Mouse (Mus musculus) limb, embryonic 12.5 days (tissue): ENCODE measurements around the gene Katnb1. TPM values are rescaled to one million over a fixed set of nuclear protein-coding genes. Genes with fewer than 3 reads are reported as not detected.

Experiments used
- ATAC-seq: fragments of 200-750 bp; cut with Nextera tagmentation; 2 replicates; pipeline ENCODE4 v1.8.0; 2017; ENCODE audit warnings: low read depth, moderate TSS enrichment; ENCODE audit not compliant: insufficient number of reproducible peaks, insufficient read depth, low FRiP score, low TSS enrichment
- H3K27ac ChIP-seq: fragments of 300-500 bp; sonication (generic); 2 replicates; pipeline ENCODE4 v1.5.1; 2016; ENCODE audit warnings: mild to moderate bottlenecking, moderate library complexity
- H3K27me3 ChIP-seq: fragments of 300-500 bp; sonication (generic); 2 replicates; pipeline ENCODE4 v1.6.1; 2016; ENCODE audit warnings: mild to moderate bottlenecking, moderate library complexity
- H3K36me3 ChIP-seq: fragments of 300-500 bp; sonication (generic); 2 replicates; pipeline ENCODE4 v1.6.1; 2016; ENCODE audit warnings: mild to moderate bottlenecking, moderate library complexity
- H3K4me1 ChIP-seq: fragments of 300-500 bp; sonication (generic); replicated peaks from 2 replicates; pipeline ENCODE4 v1.6.1; 2016
- H3K4me2 ChIP-seq: fragments of 300-500 bp; sonication (generic); 2 replicates; pipeline ENCODE4 v1.6.1; 2016; ENCODE audit warnings: mild to moderate bottlenecking, moderate library complexity
- H3K4me3 ChIP-seq: fragments of 300-500 bp; sonication (generic); replicated peaks from 2 replicates; pipeline ENCODE4 v1.5.1; 2016; ENCODE audit warnings: mild to moderate bottlenecking
- H3K9ac ChIP-seq: fragments of 300-500 bp; sonication (generic); replicated peaks from 2 replicates; pipeline ENCODE4 v1.6.1; 2016; ENCODE audit warnings: mild to moderate bottlenecking, moderate library complexity
- H3K9me3 ChIP-seq: fragments of 300-500 bp; sonication (generic); 2 replicates; pipeline ENCODE4 v1.6.1; 2016; ENCODE audit warnings: mild to moderate bottlenecking, moderate library complexity
- WGBS: fragments of 180-500 bp; shearing (Covaris S2); methylation state at CpG from one replicate; pipeline ENCODE4 v1.1.7; 2016; 5-methylcytosine and 5-hydroxymethylcytosine counted together
- polyA plus RNA-seq: library from polyadenylated mRNA; unstranded; fragments of >200 nt; fragmentation: Nextera tagmentation; extraction: Ambion mirVana; gene quantifications from 2 replicates; pipeline ENCODE4 v1.2.1, GENCODE M21; 2016

Katnb1 gene
- polyA plus RNA-seq: 26.7 and 27.6 TPM in 2 replicates

DNA sequence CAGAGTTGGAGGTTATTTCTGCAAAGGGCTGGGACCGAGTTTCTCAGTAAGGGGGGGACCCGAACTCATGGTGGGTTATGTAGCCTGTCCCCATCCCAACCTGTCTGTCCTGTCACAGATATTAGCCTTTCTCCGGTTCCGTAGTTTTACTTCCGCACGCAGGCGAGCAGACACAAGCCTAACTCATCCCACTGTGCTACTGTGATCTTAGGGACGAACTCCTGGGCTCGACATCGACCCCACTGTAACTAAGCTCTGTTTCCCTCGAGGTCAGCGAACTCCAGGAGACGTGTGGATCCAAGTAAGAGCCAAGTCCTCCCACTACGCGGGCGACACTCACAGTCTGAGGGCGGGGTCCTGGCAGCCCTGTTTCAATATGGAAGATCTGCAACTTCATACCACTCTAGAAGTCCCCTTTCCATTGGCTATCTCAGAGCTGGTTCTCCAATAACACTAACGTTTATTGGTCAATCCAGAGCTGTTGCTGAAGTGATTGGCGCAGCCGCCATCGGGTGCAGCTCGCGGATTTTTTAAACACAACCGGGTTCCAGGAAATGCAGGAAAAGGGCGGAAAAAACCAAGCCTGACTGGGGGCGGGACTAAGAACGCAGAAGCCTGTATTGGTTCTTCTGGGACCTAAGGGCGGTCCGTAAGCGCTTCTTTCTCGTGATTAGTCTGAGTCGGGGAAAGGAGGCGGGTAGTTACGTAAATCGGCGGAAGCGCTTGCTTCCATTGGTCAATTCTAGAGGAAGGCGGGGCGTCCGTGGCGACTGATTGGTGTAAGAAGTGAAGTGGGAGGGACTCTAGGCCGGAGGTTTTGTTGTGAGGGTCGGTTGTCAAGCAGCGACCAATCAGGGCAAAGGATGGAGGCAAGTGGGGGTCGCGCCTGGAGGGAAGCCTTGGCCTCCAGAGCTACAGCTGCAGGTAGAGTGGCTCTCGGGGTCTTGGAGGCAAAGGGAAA lies at the start of gene Katnb1:
TSS of gene Katnb1 (plus strand) at position 806 of the 961 bp plus-strand sequence.
- under 1% methylated on average over 47 of the region's 47 CpGs for WGBS
- peaks cover 26% of the 10 kb centered on the region for H3K36me3 ChIP-seq

GRCm38 (mm10) chr8:95037106-95037925 lies 43.7 kb upstream of the Katnb1 start:
- Histone ChIP-seq H3K9ac (no peak overlapping the region), H3K27ac (0 out of 2 replicates have a peak overlapping the region, but pooled peaks have one; percentile 2), H3K4me2 (no peak overlapping the region), H3K36me3 (no peaks in the 10 kb centered on the region), H3K9me3 (no peaks in the 10 kb centered on the region), H3K4me3 (no peak overlapping the region), H3K27me3 (0 out of 2 replicates have a peak, but pooled peaks cover 2% of the 10 kb centered on the region), H3K4me1 (0 out of 2 replicates have a peak, but pooled peaks cover 5% of the 10 kb centered on the region)
- 66% methylated on average over 7 of the region's 7 CpGs for WGBS
- ATAC-seq: no peak; the same call in 1 of the 2 replicates

More for the DNA sequence above, at the start of gene Katnb1:
- H3K9me3 ChIP-seq: no peaks in the 10 kb centered on the region
- peaks cover 3% of the 10 kb centered on the region; the same call in 1 of the 2 replicates for H3K27me3 ChIP-seq
- ATAC-seq: peak; percentile 97
- H3K4me1 ChIP-seq: peaks cover 10% of the 10 kb centered on the region
- peak within 1 kb of the TSS; percentile 82 for H3K9ac ChIP-seq
- peak within 1 kb of the TSS; percentile 86 for H3K27ac ChIP-seq
- peak within 1 kb of the TSS; percentile 78 for H3K4me3 ChIP-seq
- H3K4me2 ChIP-seq: peak within 1 kb of the TSS; percentile 91

DNA sequence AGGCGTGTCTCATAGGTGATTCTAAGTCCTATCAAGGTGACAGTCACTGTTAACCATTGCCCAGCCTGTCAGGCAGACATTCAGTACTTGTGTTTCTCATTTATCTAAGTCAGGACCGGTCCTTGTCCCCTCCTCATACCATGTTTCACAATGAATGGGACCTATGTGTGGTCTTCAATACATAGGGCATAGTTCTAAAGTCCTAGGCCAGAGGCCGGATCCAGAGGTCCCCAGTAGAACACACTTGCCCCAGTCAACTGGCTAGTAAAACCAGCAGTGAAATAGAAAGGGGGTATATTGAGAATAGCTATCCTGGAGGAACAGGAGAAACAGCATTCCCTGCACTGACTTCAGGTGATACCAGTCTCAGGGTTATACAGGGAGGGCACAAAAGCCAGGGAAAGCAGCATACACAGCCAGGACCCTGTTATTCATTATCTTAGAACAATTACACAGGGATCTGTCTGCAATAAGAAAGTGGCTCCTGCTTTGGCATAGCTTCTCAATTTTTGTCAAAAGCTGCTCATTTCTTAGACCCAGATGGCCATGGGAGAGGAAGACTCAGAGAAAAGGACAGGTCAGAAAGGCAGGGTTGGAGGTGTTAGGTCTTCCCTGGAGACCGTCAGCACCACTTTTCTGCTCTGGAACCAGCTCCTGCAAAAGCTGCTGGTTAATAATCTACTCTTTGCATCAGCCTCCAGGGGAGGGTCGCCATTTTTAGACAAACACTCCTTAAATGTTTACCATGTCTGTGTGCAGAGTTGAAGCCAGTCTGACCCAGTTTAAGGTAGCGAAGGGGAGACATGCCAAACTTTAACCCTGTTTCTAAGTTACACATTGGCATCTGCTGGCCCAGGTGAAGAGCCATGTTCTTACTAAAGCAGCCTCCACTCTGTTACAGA lies 38.9 kb upstream of the Katnb1 start:
- Histone ChIP-seq H3K9ac (no peak overlapping the region), H3K4me3 (no peak overlapping the region), H3K4me2 (no peak overlapping the region), H3K36me3 (no peaks in the 10 kb centered on the region), H3K4me1 (0 out of 2 replicates have a peak, but pooled peaks cover under 1% of the 10 kb centered on the region), H3K27ac (no peak overlapping the region), H3K27me3 (0 out of 2 replicates have a peak, but pooled peaks cover 2% of the 10 kb centered on the region), H3K9me3 (no peaks in the 10 kb centered on the region)
- 65% methylated on average over 6 of the region's 6 CpGs for WGBS
- no peak for ATAC-seq

GRCm38 (mm10) chr8:95044811-95045210 lies 36.2 kb upstream of the Katnb1 start:
- H3K36me3 ChIP-seq: no peaks in the 10 kb centered on the region
- no peak for ATAC-seq
- H3K4me1 ChIP-seq: peaks cover 20% of the 10 kb centered on the region
- no peak overlapping the region for H3K4me3 ChIP-seq
- no peaks in the 10 kb centered on the region for H3K27me3 ChIP-seq
- no peaks in the 10 kb centered on the region for H3K9me3 ChIP-seq
- H3K27ac ChIP-seq: no peak overlapping the region
- WGBS: 75% methylated on average over 4 of the region's 4 CpGs
- H3K9ac ChIP-seq: no peak overlapping the region
- H3K4me2 ChIP-seq: no peak overlapping the region

- 63% methylated on average over 3 of the region's 3 CpGs for WGBS
- ATAC-seq: no peak
- no peaks in the 10 kb centered on the region for H3K27me3 ChIP-seq
- H3K4me3 ChIP-seq: no peak overlapping the region
- H3K36me3 ChIP-seq: no peaks in the 10 kb centered on the region
- 0 out of 2 replicates have a peak overlapping the region, but pooled peaks have one; percentile 1 for H3K27ac ChIP-seq
- H3K4me2 ChIP-seq: no peak overlapping the region
- H3K4me1 ChIP-seq: peaks cover 20% of the 10 kb centered on the region
- no peak overlapping the region for H3K9ac ChIP-seq
- H3K9me3 ChIP-seq: no peaks in the 10 kb centered on the region
Measured at GRCm38 (mm10) chr8:95046982-95047381, 34.0 kb upstream of the Katnb1 start.

DNA sequence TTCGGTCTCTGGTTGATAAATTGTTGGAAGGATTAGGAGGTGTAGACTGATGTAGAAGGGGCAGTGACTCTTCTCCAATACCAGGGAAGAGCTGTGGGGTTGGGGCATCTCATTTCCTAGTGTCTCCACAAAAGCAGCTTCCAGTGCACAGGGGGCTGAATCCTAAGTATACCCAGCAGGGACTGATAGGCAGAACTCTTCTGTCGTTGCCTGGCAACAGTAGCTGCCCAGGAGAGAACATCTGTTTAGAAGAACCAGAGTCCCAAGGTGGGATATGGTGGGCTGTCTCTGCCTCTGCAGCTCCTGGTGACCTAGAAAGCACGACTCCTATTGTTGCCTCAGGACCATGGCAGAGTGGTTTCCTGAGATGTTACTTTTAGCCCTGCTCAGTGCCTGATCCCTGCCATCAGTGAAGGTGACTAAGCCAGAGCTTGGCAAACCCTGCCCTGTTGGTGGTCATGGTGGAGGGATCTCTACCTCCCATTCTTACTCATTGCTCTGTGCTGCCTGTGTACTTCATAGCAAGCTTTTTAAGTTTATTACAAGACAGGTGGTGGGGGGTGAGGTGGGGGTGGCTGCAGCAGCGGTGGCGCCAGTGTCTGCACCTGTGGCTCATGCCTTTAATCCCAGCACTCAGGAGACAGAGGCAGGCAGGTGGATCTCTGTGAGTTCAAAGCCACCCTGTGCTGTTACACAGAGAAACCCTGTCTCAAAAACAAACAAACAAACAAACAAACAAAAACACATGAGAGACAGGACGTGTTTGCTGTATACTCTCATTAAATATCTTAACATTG lies 32.9 kb upstream of the Katnb1 start:
- no peaks in the 10 kb centered on the region for H3K36me3 ChIP-seq
- 59% methylated on average over 6 of the region's 6 CpGs for WGBS

GRCm38 (mm10) chr8:95049636-95050035 lies 31.4 kb upstream of the Katnb1 start:
- Histone ChIP-seq H3K4me3 (no peak overlapping the region), H3K9me3 (no peaks in the 10 kb centered on the region), H3K27ac (peak overlapping the region; percentile 46; the same call in 1 of the 2 replicates), H3K4me1 (peaks cover 20% of the 10 kb centered on the region), H3K4me2 (no peak overlapping the region), H3K9ac (no peak overlapping the region), H3K36me3 (no peaks in the 10 kb centered on the region), H3K27me3 (no peaks in the 10 kb centered on the region)
- no peak for ATAC-seq
- 16% methylated on average over 2 of the region's 2 CpGs for WGBS

More for the DNA sequence above, 32.9 kb upstream of the Katnb1 start:
- Histone ChIP-seq H3K4me1 (peaks cover 20% of the 10 kb centered on the region), H3K4me3 (no peak overlapping the region), H3K9ac (no peak overlapping the region), H3K27ac (no peak overlapping the region), H3K4me2 (no peak overlapping the region), H3K27me3 (no peaks in the 10 kb centered on the region), H3K9me3 (no peaks in the 10 kb centered on the region)
- ATAC-seq: no peak

- ATAC-seq: no peak
- Histone ChIP-seq H3K27me3 (0 out of 2 replicates have a peak, but pooled peaks cover 3% of the 10 kb centered on the region), H3K4me3 (no peak overlapping the region), H3K4me2 (no peak overlapping the region), H3K36me3 (no peaks in the 10 kb centered on the region), H3K9ac (no peak overlapping the region), H3K4me1 (peaks cover 4% of the 10 kb centered on the region; the same call in 1 of the 2 replicates), H3K27ac (no peak overlapping the region), H3K9me3 (no peaks in the 10 kb centered on the region)
- 56% methylated on average over 6 of the region's 6 CpGs for WGBS
Measured at GRCm38 (mm10) chr8:95054438-95054837, 26.5 kb upstream of the Katnb1 start.

DNA sequence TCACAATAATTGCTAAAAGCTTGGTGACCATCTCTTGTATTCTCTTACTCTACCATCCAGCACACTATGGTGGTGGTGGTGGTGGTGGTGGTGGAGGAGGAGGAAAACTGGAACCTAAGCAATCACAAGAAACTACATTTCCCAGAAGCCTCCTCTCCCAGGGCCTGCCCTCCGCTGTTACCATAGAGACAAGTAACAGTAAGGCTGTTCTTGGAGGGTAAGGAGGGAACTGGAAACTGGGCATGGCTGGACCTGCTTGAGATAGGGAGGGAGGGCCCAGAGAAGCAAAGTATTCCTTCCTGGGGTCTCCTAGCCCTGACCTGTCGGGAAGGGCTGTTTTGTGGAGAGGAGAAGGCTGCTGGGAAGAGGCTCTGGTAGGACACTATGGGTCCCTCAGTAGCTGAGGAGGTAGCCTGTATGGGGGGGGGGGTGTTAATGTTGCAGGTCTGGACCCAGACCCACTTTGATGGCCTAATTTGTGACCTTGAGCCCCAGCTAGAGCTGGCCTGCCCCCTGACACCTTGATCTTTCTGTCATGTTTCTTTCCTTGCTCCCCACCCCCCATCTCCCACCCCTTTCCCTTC lies 26.0 kb upstream of the Katnb1 start, which contains the start of gene Drc7:
TSS of gene Drc7 (plus strand) at position 177 of the 584 bp plus-strand sequence.
- WGBS: 22% methylated on average over 2 of the region's 2 CpGs
- Histone ChIP-seq H3K9me3 (no peaks in the 10 kb centered on the region), H3K27me3 (0 out of 2 replicates have a peak, but pooled peaks cover 3% of the 10 kb centered on the region), H3K9ac (no peak within 1 kb of the TSS), H3K4me1 (no peaks in the 10 kb centered on the region), H3K4me2 (no peak within 1 kb of the TSS), H3K36me3 (no peaks in the 10 kb centered on the region), H3K27ac (no peak within 1 kb of the TSS), H3K4me3 (no peak within 1 kb of the TSS)
- peak; percentile 33; the same call in 1 of the 2 replicates for ATAC-seq
